Mouse (Mus musculus) urinary bladder, postnatal 0 days (tissue): ENCODE data around the gene Pafah1b2. TPM values are rescaled to one million over a fixed set of nuclear protein-coding genes. Genes with fewer than 3 reads are reported as not detected.

Experiments used
- microRNA-seq: library from miRNA; unstranded; fragments of <30 nt; microRNA quantifications from one replicate; pipeline ENCODE4, GENCODE M21; 2016
- polyA plus RNA-seq: library from polyadenylated mRNA; unstranded; fragments of >200 nt; fragmentation: Nextera tagmentation; extraction: Ambion mirVana; gene quantifications from 2 replicates; pipeline ENCODE4 v1.2.1, GENCODE M21; 2015

The Pafah1b2 gene
- polyA plus RNA-seq, result 88.3 and 107 TPM in 2 replicates

GRCm38 (mm10) chr9:46012091-46013008 lies at the start of gene Pafah1b2, which contains the start of gene Sik3:
Pafah1b2 (minus strand) TSS chr9:46012690.
Sik3 (plus strand) TSS chr9:46012820.

GRCm38 (mm10) chr9:45955107-45955963 lies 57.2 kb downstream of the Pafah1b2 start, which contains the start of gene Sidt2:
Sidt2 (minus strand) TSS chr9:45955258.

DNA sequence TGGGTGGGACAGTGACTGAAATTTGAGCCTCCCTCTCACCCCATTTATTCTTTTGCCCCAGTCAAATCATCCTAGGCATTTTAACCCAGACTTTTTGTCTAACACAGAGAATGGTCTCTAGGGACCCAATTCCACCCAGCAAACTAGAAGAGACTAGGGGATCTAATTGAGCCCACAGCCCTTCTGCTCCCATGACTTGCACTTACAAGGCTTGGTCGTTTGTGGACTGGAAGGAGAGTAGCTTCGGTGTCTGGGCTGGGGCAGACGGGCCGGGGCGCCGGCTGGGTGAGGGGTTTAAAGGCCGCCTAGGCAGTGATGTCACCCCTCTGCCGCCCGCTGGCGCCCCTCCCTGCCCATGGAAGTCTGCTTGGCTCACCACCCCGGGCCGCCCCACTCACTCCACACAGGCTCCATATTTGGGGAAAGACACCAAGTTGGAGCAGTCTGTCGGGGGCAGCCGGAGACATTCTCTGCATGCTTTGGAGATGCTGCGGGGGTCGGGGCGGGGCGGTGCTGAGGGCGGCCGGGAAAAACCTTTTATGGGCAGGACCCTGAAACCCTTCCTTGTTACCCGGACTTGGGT lies 76.8 kb downstream of the Pafah1b2 start, which contains the start of gene Tagln:
Tagln (minus strand) TSS at position 431 of the 583 bp plus-strand sequence.

Small RNA genes within 50 kb of the gene (microRNA-seq; reads per million reads assigned to microRNA genes)
- not detected for gene Mir7087

Other genes with a start within 250 kb of the Pafah1b2 start
- 16.4 and 16.6 TPM in 2 replicates for gene Cep164, start 184.0 kb downstream of the Pafah1b2 start, polyA plus RNA-seq
- gene Bace1, start 174.1 kb downstream of the Pafah1b2 start, polyA plus RNA-seq, result 28.8 and 30.6 TPM in 2 replicates
- 13.9 TPM in 2 replicates for gene Pcsk7, start 106.2 kb downstream of the Pafah1b2 start, polyA plus RNA-seq
- gene Rnf214, start 105.8 kb downstream of the Pafah1b2 start, polyA plus RNA-seq, result 30.4 and 34.1 TPM in 2 replicates
- 9,920 and 10,210 TPM in 2 replicates for gene Tagln, start 76.6 kb downstream of the Pafah1b2 start, polyA plus RNA-seq
- 39.7 and 43.7 TPM in 2 replicates for gene Sidt2, start 57.4 kb downstream of the Pafah1b2 start, polyA plus RNA-seq
- gene Sik3, start 130 bp upstream of the Pafah1b2 start, polyA plus RNA-seq, result 7.9 and 8.5 TPM in 2 replicates
- gene Apoa1, start 215.9 kb upstream of the Pafah1b2 start, polyA plus RNA-seq, result 5.6 and 23.8 TPM in 2 replicates
- 0.36 TPM in 1 of 2 replicates, not detected in the other for gene Apoc3, start 222.9 kb upstream of the Pafah1b2 start, polyA plus RNA-seq
- gene Apoa4, start 228.0 kb upstream of the Pafah1b2 start, polyA plus RNA-seq, result 0.08 and 0.24 TPM in 2 replicates